Mouse (Mus musculus) midbrain, embryonic 15.5 days (tissue): ENCODE data around the gene Cenpx. TPM values are rescaled to one million over a fixed set of nuclear protein-coding genes. Genes with fewer than 3 reads are reported as not detected.
"Not testable (repeated sequence)": the region's sequence is repeated elsewhere in the genome, so short reads cannot be mapped to it uniquely, and the experiment has no call there.

Experiments used
- ATAC-seq: fragments of 200-750 bp; cut with Nextera tagmentation; replicated peaks from 2 replicates; pipeline ENCODE4 v1.8.0; 2017; ENCODE audit warnings: moderate TSS enrichment
- H3K27ac ChIP-seq: fragments of 300-500 bp; sonication (generic); 2 replicates; pipeline ENCODE4 v1.5.1; 2015; ENCODE audit warnings: mild to moderate bottlenecking, inconsistent platforms
- H3K27me3 ChIP-seq: fragments of 300-500 bp; sonication (generic); replicated peaks from 2 replicates; pipeline ENCODE4 v1.6.1; 2015; ENCODE audit warnings: inconsistent platforms
- H3K36me3 ChIP-seq: fragments of 300-500 bp; sonication (generic); replicated peaks from 2 replicates; pipeline ENCODE4 v1.6.1; 2015; ENCODE audit warnings: inconsistent platforms
- H3K4me1 ChIP-seq: fragments of 300-500 bp; sonication (generic); 2 replicates; pipeline ENCODE4 v1.6.1; 2015; ENCODE audit warnings: inconsistent platforms
- H3K4me2 ChIP-seq: fragments of 300-500 bp; sonication (generic); 2 replicates; pipeline ENCODE4 v1.6.1; 2015; ENCODE audit warnings: inconsistent platforms, mild to moderate bottlenecking, moderate library complexity
- H3K4me3 ChIP-seq: fragments of 300-500 bp; sonication (generic); 2 replicates; pipeline ENCODE4 v1.5.1; 2015; ENCODE audit warnings: mild to moderate bottlenecking, inconsistent platforms
- H3K9ac ChIP-seq: fragments of 300-500 bp; sonication (generic); 2 replicates; pipeline ENCODE4 v1.6.1; 2015; ENCODE audit warnings: mild to moderate bottlenecking, inconsistent platforms
- H3K9me3 ChIP-seq: fragments of 300-500 bp; sonication (generic); 2 replicates; pipeline ENCODE4 v1.6.1; 2016; ENCODE audit warnings: inconsistent platforms
- WGBS: fragments of 180-500 bp; shearing (Covaris S2); methylation state at CpG from one replicate; pipeline ENCODE4 v1.1.7; 2015; ENCODE audit warnings: mixed read lengths; 5-methylcytosine and 5-hydroxymethylcytosine counted together
- polyA plus RNA-seq: library from polyadenylated mRNA; unstranded; fragments of >200 nt; fragmentation: Nextera tagmentation; extraction: Ambion mirVana; gene quantifications from 2 replicates; pipeline ENCODE4 v1.2.1, GENCODE M21; 2015

Cenpx gene
- polyA plus RNA-seq, 1 experiment from 2014 or later = 95.6 TPM

DNA sequence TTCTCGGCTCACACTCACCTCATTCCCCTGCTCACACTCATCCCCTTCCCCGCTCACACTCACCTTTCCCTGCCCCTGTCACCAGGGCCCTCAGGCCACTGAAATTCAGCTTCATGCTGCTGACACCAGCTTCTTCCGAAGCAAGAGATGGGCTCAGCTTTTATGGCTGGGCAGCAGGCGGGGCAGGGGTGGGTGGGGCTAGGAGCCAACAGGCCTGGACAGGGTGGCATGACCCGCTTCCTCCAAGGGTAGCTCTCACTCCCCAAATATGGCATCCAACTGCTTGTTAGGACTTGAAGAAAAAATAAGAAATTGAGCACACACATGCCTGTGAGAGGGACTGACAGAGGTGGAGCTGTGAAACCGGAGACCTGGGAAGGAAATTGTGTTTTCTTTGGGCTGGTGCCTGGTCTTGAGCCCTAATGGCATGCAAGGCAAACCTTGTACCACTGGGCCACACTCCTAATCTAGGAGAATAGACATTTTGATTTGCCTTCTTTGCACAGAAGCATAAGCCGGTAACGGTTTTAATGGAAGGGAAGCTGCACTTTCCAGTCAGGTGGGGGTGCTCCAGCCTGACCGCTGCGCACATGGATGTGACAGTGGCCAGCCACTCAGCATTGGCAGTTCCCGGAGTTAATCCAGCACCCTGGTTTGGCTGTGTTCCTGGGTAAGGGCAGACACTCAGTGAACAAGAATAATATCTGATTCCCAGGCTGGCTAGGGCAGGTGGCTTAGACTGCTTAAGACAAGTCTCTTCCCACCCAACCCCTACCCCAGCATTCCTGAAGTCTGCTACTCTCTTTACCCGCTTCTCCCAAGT is 18.5 kb upstream of the Cenpx start, which contains the start of gene Cbr2:
TSS of gene Cbr2 (minus strand) at position 257 of the 823 bp plus-strand sequence.
- 80% methylated on average over 12 of the region's 12 CpGs for WGBS
- no peak within 1 kb of the TSS for H3K9ac ChIP-seq
- ATAC-seq = no peak
- no peaks in the 10 kb centered on the region for H3K9me3 ChIP-seq
- no peak within 1 kb of the TSS for H3K27ac ChIP-seq
- no peak within 1 kb of the TSS for H3K4me2 ChIP-seq
- no peaks in the 10 kb centered on the region for H3K36me3 ChIP-seq
- no peak within 1 kb of the TSS for H3K4me3 ChIP-seq
- peaks cover 5% of the 10 kb centered on the region; the same call in 1 of the 2 replicates for H3K27me3 ChIP-seq
- H3K4me1 ChIP-seq = peaks cover 2% of the 10 kb centered on the region

DNA sequence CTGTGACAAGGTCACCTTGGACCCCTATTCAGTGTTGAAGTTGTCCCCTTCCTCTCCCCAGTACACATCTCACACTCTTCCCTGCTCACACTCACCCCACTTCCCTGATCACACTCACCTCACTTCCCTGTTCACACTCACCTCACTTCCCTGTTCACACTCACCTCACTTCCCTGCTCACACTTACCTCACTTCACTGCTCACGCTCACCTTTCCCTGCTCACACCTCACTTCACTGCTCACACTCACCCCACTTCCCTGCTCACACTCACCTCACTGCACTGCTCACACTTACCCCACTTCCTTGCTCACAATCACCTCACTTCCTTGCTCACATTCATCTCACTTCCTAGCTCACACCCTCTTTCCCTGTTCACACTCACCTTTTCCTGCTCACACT is 17.9 kb upstream of the Cenpx start:
- H3K9ac ChIP-seq = no peak overlapping the region
- no peak for ATAC-seq
- H3K27me3 ChIP-seq = peaks cover 5% of the 10 kb centered on the region; the same call in 1 of the 2 replicates
- no peak overlapping the region for H3K27ac ChIP-seq
- H3K4me1 ChIP-seq = peaks cover 9% of the 10 kb centered on the region
- H3K9me3 ChIP-seq = no peaks in the 10 kb centered on the region
- H3K4me3 ChIP-seq = no peak overlapping the region
- no peak overlapping the region for H3K4me2 ChIP-seq
- WGBS = 88% methylated on average over 1 of the region's 1 CpGs
- no peaks in the 10 kb centered on the region for H3K36me3 ChIP-seq

DNA sequence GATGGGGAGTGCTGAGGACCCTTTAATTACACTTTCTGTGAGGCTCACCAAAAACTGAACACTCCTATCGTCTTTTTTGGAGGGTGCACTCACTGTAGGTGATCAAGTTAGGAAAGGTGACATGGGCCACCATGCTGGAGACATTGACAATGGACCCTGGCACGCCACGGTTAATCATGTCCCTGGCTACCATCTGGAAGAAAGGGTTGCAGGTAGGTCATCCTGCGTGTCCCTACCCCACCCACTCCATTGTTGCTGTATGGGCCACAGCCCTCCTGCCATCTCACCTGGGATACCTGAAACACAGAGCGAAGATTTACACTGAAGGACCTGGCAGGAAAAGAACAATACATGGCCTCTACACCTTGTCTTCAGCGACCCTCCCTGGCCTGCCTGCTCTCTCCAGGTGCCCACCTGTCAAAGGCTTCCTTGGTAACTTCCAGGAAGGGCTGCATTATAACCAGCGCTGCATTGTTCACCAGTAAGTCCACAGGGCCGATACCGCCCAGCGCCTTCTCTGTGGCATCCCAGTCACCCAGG is 16.9 kb upstream of the Cenpx start:
- peaks cover 11% of the 10 kb centered on the region for H3K4me1 ChIP-seq
- no peak overlapping the region for H3K9ac ChIP-seq
- H3K9me3 ChIP-seq = no peaks in the 10 kb centered on the region
- H3K27ac ChIP-seq = no peak overlapping the region
- ATAC-seq = no peak
- no peaks in the 10 kb centered on the region for H3K36me3 ChIP-seq
- H3K4me3 ChIP-seq = no peak overlapping the region
- peaks cover 5% of the 10 kb centered on the region; the same call in 1 of the 2 replicates for H3K27me3 ChIP-seq
- H3K4me2 ChIP-seq = no peak overlapping the region
- WGBS = 84% methylated on average over 10 of the region's 10 CpGs

DNA sequence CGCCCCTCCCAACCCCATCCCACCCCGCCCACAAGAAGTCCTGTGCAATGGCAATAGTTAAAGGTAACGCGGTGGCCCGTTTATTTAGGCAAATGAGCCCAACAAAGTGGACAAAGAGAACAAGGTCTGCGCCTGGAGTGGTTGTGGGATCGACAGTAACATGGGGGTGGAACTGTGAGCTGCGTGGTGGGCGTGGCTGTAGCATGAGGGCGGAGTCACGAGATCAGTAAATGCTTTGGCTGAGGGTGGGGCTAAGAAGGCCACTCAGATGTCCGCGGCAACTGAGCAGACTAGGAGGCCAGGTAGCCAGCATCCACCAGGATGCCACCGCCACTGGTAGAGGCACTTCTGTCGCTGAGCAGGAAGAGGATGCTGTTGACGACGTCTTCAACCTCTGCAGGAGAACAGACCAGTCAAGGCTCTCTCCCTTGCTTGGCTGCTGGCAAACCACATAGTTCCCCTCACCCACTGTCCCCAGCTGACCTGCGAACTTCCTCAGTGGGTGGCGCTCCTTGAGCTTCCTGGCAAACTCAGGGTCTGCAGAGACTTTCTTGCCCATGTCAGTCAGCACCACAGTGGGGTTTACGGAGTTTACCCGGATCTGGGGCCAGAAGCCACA is 16.0 kb upstream of the Cenpx start:
- not testable (repeated sequence) for H3K27me3 ChIP-seq, H3K9me3 ChIP-seq, H3K36me3 ChIP-seq, H3K4me3 ChIP-seq, H3K27ac ChIP-seq, H3K9ac ChIP-seq, ATAC-seq
- H3K4me2 ChIP-seq = peak overlapping the region; percentile 24
- WGBS = under 1% methylated on average over 17 of the region's 21 CpGs
- H3K4me1 ChIP-seq = peaks cover 11% of the 10 kb centered on the region

DNA sequence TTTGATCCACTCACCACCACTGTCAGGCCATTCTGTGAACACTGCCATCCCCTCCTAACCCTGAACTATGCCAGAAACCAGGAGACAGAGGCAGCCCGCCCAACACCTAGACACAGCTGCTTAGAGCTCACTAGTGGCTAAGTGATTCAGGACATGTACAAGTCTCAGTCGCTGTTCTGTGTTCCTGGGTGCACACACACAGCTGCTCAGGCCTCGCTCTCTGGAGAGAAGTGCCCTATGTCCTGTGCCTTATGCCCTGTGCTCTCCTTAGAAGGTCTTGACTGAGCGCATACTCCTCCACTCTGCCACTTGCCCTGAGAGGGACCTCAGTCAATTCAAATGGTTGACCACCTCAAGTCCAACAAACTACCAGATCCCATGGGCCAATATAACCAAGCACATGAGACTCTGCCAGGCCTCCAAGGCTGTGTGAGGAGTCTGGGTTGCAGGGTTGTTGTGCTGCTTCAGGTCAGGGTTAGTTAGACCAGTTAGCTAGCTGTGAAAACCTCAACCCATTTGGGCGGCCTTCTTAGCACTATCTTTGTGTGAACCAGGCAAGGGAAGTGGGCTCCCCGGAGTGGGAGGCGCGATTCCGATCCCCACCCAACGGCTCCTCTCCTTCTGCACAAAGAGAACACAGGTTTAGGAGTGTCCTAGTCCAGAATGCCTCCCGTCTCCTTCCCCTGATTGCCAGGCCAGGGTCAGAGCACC is 15.1 kb upstream of the Cenpx start:
- Histone ChIP-seq H3K4me3 (no peak overlapping the region), H3K9me3 (no peaks in the 10 kb centered on the region), H3K4me2 (no peak overlapping the region), H3K4me1 (peaks cover 11% of the 10 kb centered on the region), H3K36me3 (no peaks in the 10 kb centered on the region), H3K27me3 (peaks cover 5% of the 10 kb centered on the region; the same call in 1 of the 2 replicates), H3K9ac (no peak overlapping the region), H3K27ac (no peak overlapping the region)
- ATAC-seq = no peak
- 66% methylated on average over 11 of the region's 11 CpGs for WGBS

DNA sequence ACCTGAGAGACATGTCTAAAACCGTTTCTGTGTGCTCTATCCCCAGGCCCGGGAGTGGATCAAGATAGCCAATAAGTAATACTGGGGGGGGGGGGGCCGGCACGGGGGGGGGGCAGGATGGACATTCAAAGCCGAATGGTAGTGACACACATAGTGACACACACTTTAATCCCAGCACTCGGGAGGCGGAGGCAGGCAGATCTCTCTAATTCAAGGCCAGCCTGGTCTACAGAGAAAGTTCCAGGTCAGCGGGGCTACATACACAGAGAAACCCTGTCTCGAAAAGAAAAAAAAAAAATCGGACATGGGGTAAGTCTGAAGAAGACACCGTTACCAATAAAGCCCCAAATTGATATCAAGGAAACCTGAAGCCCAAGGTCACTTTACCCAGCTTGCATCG is 14.0 kb upstream of the Cenpx start:
- Histone ChIP-seq H3K4me3 (no peak overlapping the region), H3K36me3 (no peaks in the 10 kb centered on the region), H3K9ac (no peak overlapping the region), H3K27ac (no peak overlapping the region), H3K4me2 (no peak overlapping the region), H3K9me3 (no peaks in the 10 kb centered on the region), H3K4me1 (peaks cover 21% of the 10 kb centered on the region), H3K27me3 (peaks cover 5% of the 10 kb centered on the region)
- no peak for ATAC-seq
- 59% methylated on average over 12 of the region's 12 CpGs for WGBS

DNA sequence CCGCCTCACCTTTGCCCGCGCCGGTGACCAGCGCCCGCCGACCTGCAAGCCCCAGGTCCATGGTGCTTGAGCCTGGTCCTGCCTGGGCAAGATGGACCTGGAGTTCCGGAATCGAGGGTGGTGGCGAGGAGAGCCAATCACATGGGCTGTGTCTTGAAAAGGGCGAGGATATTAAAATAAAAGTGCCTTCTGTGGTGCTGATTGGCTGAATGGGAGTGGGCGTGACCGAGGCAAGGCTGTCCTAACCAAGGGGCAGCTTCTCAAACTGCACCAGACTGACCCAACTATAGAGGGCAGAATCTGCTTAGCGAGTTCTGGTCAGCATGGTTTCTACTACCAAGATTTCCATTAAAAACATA is 13.6 kb upstream of the Cenpx start, which contains the start of gene Dcxr:
TSS of gene Dcxr (minus strand) at position 113 of the 359 bp plus-strand sequence.
- peak; percentile 69 for ATAC-seq
- under 1% methylated on average over 14 of the region's 14 CpGs for WGBS
- Histone ChIP-seq H3K4me3 (peak within 1 kb of the TSS; percentile 48), H3K9me3 (no peaks in the 10 kb centered on the region), H3K4me1 (peaks cover 25% of the 10 kb centered on the region), H3K4me2 (peak within 1 kb of the TSS; percentile 90), H3K9ac (peak within 1 kb of the TSS; percentile 58), H3K36me3 (no peaks in the 10 kb centered on the region), H3K27ac (no peak within 1 kb of the TSS), H3K27me3 (peaks cover 5% of the 10 kb centered on the region)

DNA sequence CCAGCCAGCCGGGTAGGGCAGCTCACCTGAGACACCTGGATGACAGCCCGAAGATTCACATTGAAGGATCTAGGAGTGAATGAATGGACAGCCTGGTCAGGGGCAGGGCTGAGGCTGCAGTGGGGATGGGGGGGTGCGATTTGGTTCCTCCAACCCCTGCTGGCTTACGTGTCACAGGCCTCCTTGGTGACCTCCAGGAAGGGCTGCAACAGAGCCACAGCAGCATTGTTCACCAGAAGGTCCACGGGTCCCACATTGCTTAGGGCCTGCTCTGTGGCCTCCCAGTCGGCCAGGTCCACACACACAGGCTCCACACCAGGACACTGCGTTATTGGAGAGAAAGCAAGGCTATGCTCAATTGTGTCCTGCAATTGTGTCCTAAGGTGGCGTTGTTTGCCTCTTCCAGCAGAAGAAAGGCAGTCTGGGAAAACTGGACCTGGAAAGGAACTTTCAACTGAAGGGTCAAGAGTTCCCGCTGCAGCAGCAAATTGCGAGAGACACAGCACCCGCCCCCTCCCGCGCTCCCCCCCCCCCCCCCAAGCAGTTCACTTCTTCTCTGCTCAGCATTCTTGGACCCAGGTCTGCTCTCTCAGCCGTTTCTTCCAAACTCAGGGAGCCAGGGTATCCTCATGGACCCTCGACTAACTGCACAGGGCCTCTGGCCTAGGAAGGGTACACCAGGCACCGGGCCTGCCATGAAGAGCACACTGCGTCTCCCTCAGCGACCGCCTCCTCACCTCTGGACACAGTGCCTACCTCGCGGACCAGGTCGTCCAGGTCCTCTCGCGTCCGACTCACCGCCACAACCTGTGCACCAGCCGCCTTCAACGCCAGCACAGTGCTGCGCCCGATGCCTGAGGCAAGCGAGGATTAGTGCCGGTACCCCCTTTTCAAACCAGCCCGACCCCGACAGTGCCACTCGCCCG is 13.0 kb upstream of the Cenpx start:
- Histone ChIP-seq H3K36me3 (no peaks in the 10 kb centered on the region), H3K9ac (peak overlapping the region; percentile 58), H3K4me3 (peak overlapping the region; percentile 48), H3K9me3 (no peaks in the 10 kb centered on the region), H3K27me3 (peaks cover 5% of the 10 kb centered on the region), H3K27ac (no peak overlapping the region), H3K4me2 (peak overlapping the region; percentile 90), H3K4me1 (peaks cover 27% of the 10 kb centered on the region)
- ATAC-seq = 0 out of 2 replicates have a peak, but pooled peaks have one; percentile 3
- WGBS = 19% methylated on average over 33 of the region's 36 CpGs

DNA sequence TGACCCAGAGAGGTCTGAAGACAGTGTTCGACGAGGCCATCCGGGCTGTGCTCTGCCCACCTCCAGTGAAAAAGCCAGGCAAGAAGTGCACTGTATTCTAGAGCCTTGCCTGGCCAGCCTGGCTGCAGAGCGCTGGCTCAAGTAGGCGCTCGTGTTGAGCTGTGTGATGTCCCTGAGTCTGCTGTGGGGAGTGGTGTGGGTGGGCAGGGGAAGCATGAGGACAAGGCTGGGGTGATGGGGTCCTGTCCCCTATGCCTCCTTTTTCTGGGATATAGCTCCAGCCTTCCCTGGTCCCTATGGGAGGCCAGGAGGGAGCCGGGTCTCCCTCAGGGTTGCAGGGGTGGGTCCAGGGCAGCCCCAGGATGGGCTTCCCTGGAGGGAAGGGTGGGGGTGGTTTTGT is 10.0 kb upstream of the Cenpx start:
- WGBS = 79% methylated on average over 7 of the region's 7 CpGs
- Histone ChIP-seq H3K4me1 (peaks cover 42% of the 10 kb centered on the region), H3K9me3 (no peaks in the 10 kb centered on the region), H3K27ac (no peak overlapping the region), H3K36me3 (no peaks in the 10 kb centered on the region; the same call in 1 of the 2 replicates), H3K27me3 (peaks cover 2% of the 10 kb centered on the region; the same call in 1 of the 2 replicates), H3K4me2 (no peak overlapping the region), H3K4me3 (no peak overlapping the region), H3K9ac (no peak overlapping the region)
- ATAC-seq = no peak

DNA sequence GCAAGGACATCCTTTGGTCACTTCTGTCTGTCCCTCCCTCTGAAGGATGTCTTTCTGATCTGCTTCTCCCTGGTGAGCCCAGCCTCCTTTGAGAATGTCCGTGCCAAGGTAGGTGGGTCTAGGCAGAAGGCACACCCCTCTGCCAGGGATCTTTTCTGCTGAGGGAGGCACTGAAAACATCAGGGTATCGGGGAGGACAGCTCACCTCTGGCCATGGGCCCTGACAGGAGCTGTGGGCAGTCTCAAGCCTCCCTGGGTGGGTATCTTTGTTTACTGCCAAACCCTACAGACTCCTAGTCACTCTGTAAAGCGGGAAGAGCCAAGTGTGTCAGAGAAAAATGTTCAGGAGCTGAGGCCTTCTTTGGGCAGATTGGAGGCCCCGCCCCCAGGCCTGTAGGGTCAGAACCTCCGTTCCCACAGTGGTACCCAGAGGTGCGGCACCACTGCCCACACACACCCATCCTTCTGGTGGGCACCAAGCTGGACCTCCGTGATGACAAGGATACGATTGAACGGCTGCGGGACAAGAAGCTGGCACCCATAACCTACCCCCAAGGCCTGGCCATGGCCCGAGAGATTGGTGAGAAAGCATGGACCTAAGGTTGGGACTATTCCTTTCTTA is 9.3 kb upstream of the Cenpx start:
- Histone ChIP-seq H3K4me3 (peak overlapping the region; percentile 77), H3K4me1 (peaks cover 42% of the 10 kb centered on the region), H3K27ac (no peak overlapping the region), H3K9me3 (no peaks in the 10 kb centered on the region), H3K36me3 (no peaks in the 10 kb centered on the region; the same call in 1 of the 2 replicates), H3K4me2 (peak overlapping the region; percentile 91), H3K9ac (peak overlapping the region; percentile 91; the same call in 1 of the 2 replicates), H3K27me3 (no peaks in the 10 kb centered on the region; the same call in 1 of the 2 replicates)
- no peak for ATAC-seq
- 90% methylated on average over 11 of the region's 11 CpGs for WGBS
